Comparison of ENCODE assay signal across 13 mouse cellular contexts in the genomic region with DNA sequence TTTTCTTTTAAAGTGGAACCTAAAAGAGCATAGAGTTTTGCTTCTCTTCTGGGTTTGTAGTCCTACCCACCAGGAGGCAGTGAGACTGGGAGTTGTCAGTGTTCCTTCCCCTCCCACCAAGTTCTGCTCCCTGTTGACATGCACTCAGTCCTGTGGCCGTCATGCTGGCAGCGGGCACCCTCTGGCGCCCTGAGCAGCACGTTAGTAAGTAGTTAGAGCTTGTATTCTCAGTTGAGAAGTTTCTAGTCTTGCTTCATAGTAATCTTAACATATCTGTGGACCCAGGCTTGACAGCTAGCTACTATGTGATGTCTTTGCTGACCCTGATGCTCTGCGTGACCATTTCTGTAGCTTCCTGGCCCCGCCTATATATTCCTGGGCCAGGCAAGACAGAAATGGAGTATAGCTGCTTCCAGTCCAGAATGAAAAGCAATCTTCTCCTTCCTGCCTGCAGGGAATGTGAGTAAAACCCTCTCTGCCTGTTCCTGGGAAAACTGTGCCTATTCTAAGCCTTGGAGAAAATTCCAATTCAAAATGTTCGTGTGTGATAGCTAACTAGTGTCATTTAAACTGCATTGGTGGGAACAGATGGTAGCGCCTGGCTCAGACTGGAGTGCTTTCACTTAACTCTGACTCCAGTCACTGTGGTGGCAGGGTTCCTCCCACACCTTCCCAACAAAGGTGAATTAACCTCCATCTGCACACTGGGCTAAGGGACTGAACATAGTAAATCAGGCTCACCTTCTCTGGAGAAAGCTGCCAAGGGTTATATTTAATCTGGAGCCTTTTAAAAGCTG. TPM values are rescaled to one million over a fixed set of nuclear protein-coding genes. Genes with fewer than 3 reads are reported as not detected.
A peak's percentile ranks its signal among the peaks of the same experiment; 100 is the strongest.
DNase-seq lines count a peak whose midpoint lies in the region; ATAC-seq and TF ChIP-seq lines count a peak whose summit lies in the region.
"Had no signal": no experiment of that assay in that cellular context is flagged by ENCODE, and none has a peak within 500 bp of the region (broad histone marks: within the 10 kb centered on the region; RNA-seq: fewer than 3 reads in every experiment).

No protein-coding gene starts in this region.

- no peak overlapping the region for H3K4me2 ChIP-seq in intestine, embryonic 14.5 days (ENCODE audit: low read length)
- H3K4me2 ChIP-seq in intestine, postnatal 0 days (replicated peaks; ENCODE audit: low read depth), result no peak overlapping the region
- H3K4me2 ChIP-seq in forebrain, embryonic 16.5 days (ENCODE audit: low read length), result no peak overlapping the region
- H3K4me2 ChIP-seq: hindbrain, embryonic 12.5 days; liver, embryonic 13.5 days had no signal

- TF ChIP-seq CTCF in intestine, postnatal 0 days (IDR thresholded peaks at IDR 0.05; ENCODE audit: low read depth), result no peak

- H3K27me3 ChIP-seq in intestine, embryonic 14.5 days (replicated peaks; ENCODE audit: control insufficient read depth, insufficient read depth, low read length), result no peaks in the 10 kb centered on the region
- no peaks in the 10 kb centered on the region for H3K27me3 ChIP-seq in intestine, postnatal 0 days (replicated peaks; ENCODE audit: control insufficient read depth, insufficient read depth, low read length)
- no peaks in the 10 kb centered on the region for H3K27me3 ChIP-seq in forebrain, embryonic 16.5 days (replicated peaks; ENCODE audit: control insufficient read depth, insufficient read depth, low read length)
- H3K27me3 ChIP-seq: hindbrain, embryonic 12.5 days; liver, embryonic 13.5 days had no signal

- no peak overlapping the region for H3K27ac ChIP-seq in intestine, embryonic 14.5 days (ENCODE audit: low read depth)
- H3K27ac ChIP-seq in intestine, postnatal 0 days (ENCODE audit: low read depth, low read length), result no peak overlapping the region
- peak overlapping the region; percentile 78 for H3K27ac ChIP-seq in forebrain, embryonic 16.5 days (ENCODE audit: low read length)
- H3K27ac ChIP-seq: hindbrain, embryonic 12.5 days; kidney, postnatal 0 days; liver, embryonic 13.5 days; stomach, postnatal 0 days had no signal

- ATAC-seq in intestine, embryonic 14.5 days (replicated peaks; ENCODE audit: low FRiP score, low TSS enrichment, low read depth), result no peak
- no peak for ATAC-seq in intestine, postnatal 0 days
- peak; percentile 73 for ATAC-seq in forebrain, embryonic 16.5 days
- ATAC-seq in erythroblast, adult 5-6 weeks (replicated peaks; ENCODE audit: low FRiP score, poor library complexity, severe bottlenecking), result no peak

- WGBS in intestine, embryonic 14.5 days, result 87% methylated on average over 8 of the region's 8 CpGs
- WGBS in intestine, postnatal 0 days, result 86% methylated on average over 8 of the region's 8 CpGs
- whole genome bisulfite sequencing in forebrain, embryonic 16.5 days, result 72% methylated on average over 8 of the region's 8 CpGs

- intact Hi-C loops in gastrocnemius, postnatal 14 days (cut with DNase I; ENCODE audit: low total_unique reads), result no loop called here

- H3K4me3 ChIP-seq in intestine, embryonic 14.5 days (ENCODE audit: low read depth, low read length), result no peak overlapping the region
- H3K4me3 ChIP-seq in intestine, postnatal 0 days (ENCODE audit: low read depth, low read length), result no peak overlapping the region
- H3K4me3 ChIP-seq in forebrain, embryonic 16.5 days (replicated peaks; ENCODE audit: low read length), result no peak overlapping the region
- H3K4me3 ChIP-seq: hindbrain, embryonic 12.5 days; liver, embryonic 13.5 days; myocyte had no signal

- H3K9ac ChIP-seq in intestine, embryonic 14.5 days (ENCODE audit: low read length), result no peak overlapping the region
- H3K9ac ChIP-seq in intestine, postnatal 0 days (ENCODE audit: low read depth, low read length), result no peak overlapping the region
- H3K9ac ChIP-seq in forebrain, embryonic 16.5 days (replicated peaks; ENCODE audit: low read depth, low read length), result no peak overlapping the region
- H3K9ac ChIP-seq: hindbrain, embryonic 12.5 days; liver, embryonic 13.5 days had no signal

- DNase-seq in intestine, embryonic 14.5 days (ENCODE audit: low spot score), result peak; percentile 24
- peak; percentile 78 for DNase-seq in cerebellum, adult 8-10 months
- DNase-seq in right cerebral cortex, adult 2 months (ENCODE audit: low spot score in 2 of 2), result peak; percentile 53 to 67
- no peak for DNase-seq in gastrocnemius, postnatal 14 days
- DNase-seq: liver, embryonic 13.5 days had no signal

- peaks cover 33% of the 10 kb centered on the region for H3K36me3 ChIP-seq in intestine, embryonic 14.5 days (ENCODE audit: control insufficient read depth, insufficient read depth, low read length)
- no peaks in the 10 kb centered on the region for H3K36me3 ChIP-seq in intestine, postnatal 0 days (ENCODE audit: control insufficient read depth, insufficient read depth)
- H3K36me3 ChIP-seq in forebrain, embryonic 16.5 days (ENCODE audit: control insufficient read depth, insufficient read depth), result peaks cover 9% of the 10 kb centered on the region

- H3K9me3 ChIP-seq in intestine, embryonic 14.5 days (ENCODE audit: control insufficient read depth, low read length), result no peaks in the 10 kb centered on the region
- H3K9me3 ChIP-seq in intestine, postnatal 0 days (ENCODE audit: control insufficient read depth), result no peaks in the 10 kb centered on the region
- H3K9me3 ChIP-seq in forebrain, embryonic 16.5 days (ENCODE audit: control insufficient read depth, low read length), result no peaks in the 10 kb centered on the region
- H3K9me3 ChIP-seq: hindbrain, embryonic 12.5 days; liver, embryonic 13.5 days had no signal

- no peaks in the 10 kb centered on the region for H3K4me1 ChIP-seq in intestine, embryonic 14.5 days (replicated peaks; ENCODE audit: control insufficient read depth, insufficient read depth, low read length)
- no peaks in the 10 kb centered on the region for H3K4me1 ChIP-seq in intestine, postnatal 0 days (replicated peaks; ENCODE audit: control insufficient read depth, insufficient read depth, low read length)
- peaks cover 9% of the 10 kb centered on the region for H3K4me1 ChIP-seq in forebrain, embryonic 16.5 days (replicated peaks; ENCODE audit: control insufficient read depth, insufficient read depth, low read length)
- H3K4me1 ChIP-seq: hindbrain, embryonic 12.5 days had no signal

RNA-seq across cellular contexts. Expression of gene Efcab9, which starts 14.8 kb away (rescaled TPM):
- polyA plus RNA-seq in intestine, embryonic 14.5 days (2014; fragmentation: Nextera tagmentation; extraction: Ambion mirVana), result 0.30 and 0.58 TPM in 2 replicates
- polyA plus RNA-seq in intestine, postnatal 0 days (2015; fragmentation: Nextera tagmentation; extraction: Ambion mirVana), result 0.21 and 0.58 TPM in 2 replicates
- polyA plus RNA-seq in forebrain, embryonic 16.5 days (2015; fragmentation: Nextera tagmentation; extraction: Ambion mirVana), result not detected in 2 replicates
- total RNA-seq in erythroblast, adult 5-6 weeks (2015; ENCODE audit: low replicate concordance), result not detected in 2 replicates
- total RNA-seq in erythroblast, adult 5-6 weeks (2017; ENCODE audit: low replicate concordance), result not detected in 2 replicates
- total RNA-seq in gastrocnemius, postnatal 14 days (2021), result under 1 TPM; 0.47 to 0.70 TPM
- total RNA-seq: heart, adult 8-10 months had no signal
- polyA plus RNA-seq: hindbrain, embryonic 12.5 days had no signal

RNA-seq across cellular contexts. Expression of gene Stk10, which starts 16.0 kb away (rescaled TPM):
- polyA plus RNA-seq in intestine, embryonic 14.5 days (2014; fragmentation: Nextera tagmentation; extraction: Ambion mirVana), result 3.0 and 3.3 TPM in 2 replicates
- 2.6 and 2.7 TPM in 2 replicates for polyA plus RNA-seq in intestine, postnatal 0 days (2015; fragmentation: Nextera tagmentation; extraction: Ambion mirVana)
- polyA plus RNA-seq in forebrain, embryonic 16.5 days (2015; fragmentation: Nextera tagmentation; extraction: Ambion mirVana), result 2.1 and 2.8 TPM in 2 replicates
- total RNA-seq in erythroblast, adult 5-6 weeks (2015; ENCODE audit: low replicate concordance), result 11.5 and 18.3 TPM in 2 replicates
- total RNA-seq in erythroblast, adult 5-6 weeks (2017; ENCODE audit: low replicate concordance), result 9.9 and 19.2 TPM in 2 replicates
- 1 to 10 TPM; 4.9 to 6.9 TPM for total RNA-seq in gastrocnemius, postnatal 14 days (2021)
